Mouse (Mus musculus): ENCODE measurements around the gene Rassf7. TPM values are rescaled to one million over a fixed set of nuclear protein-coding genes. Genes with fewer than 3 reads are reported as not detected.
"Not testable (repeated sequence)": the region's sequence is repeated elsewhere in the genome, so short reads cannot be mapped to it uniquely, and the experiment has no call there.

The Rassf7 gene
- total and polyA plus RNA-seq, 3 experiments: 2.0 to 18.1 (median 6.0) TPM

GRCm38 (mm10) chr7:141222696-141223215 is 7.1 kb downstream of the Rassf7 start:
- no peak for DNase-seq

GRCm38 (mm10) chr7:141226535-141226934 is 10.9 kb downstream of the Rassf7 start:
- DNase-seq: no peak

- no peak for DNase-seq
Observed at GRCm38 (mm10) chr7:141227796-141228195, 12.1 kb downstream of the Rassf7 start.

GRCm38 (mm10) chr7:141228279-141229067 is 12.8 kb downstream of the Rassf7 start, which contains the start of gene Phrf1:
Gene Phrf1, plus strand, starts transcription at chr7:141228784.
- DNase-seq: peak; percentile 91

- DNase-seq: no peak
Observed at GRCm38 (mm10) chr7:141229702-141230101, 14.0 kb downstream of the Rassf7 start.

DNA sequence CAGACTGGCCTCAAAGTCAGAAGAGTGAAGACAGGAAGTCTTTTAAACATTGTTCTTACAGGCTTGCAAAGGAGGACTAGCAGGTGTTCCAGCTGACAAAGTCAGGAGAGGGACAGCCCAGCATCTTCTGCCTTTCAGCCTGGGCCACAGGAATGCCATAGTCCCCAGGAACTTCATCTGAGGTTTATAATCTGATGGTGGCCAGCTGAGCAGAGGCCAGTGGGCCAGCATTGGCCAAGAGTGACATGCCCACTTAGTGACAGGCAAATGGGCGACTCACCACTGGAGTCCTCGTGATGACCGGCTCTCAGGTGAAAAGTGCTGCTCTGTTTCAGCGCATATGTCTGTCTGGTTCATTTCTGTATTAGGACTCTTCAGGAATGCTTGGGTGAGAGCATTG is 14.9 kb downstream of the Rassf7 start:
- no peak for DNase-seq

GRCm38 (mm10) chr7:141231111-141231510 is 15.5 kb downstream of the Rassf7 start:
- no peak for DNase-seq

DNA sequence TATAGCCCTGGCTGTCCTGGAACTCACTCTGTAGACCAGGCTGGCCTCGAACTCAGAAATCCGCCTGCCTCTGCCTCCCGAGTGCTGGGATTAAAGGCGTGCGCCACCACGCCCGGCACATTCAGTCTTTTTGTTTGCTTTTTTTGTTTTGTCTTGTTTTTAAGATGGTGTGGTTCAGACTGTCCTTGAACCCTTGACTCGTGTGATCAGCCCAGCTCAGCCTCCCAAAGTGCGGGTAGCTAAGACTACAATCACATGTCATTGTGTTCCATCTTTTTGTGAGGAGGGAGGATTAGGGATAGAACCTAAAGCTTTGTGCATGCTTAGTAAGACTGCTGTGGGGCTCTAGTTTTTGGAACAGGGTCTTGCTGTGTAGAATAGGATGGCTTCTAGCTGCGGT is 15.9 kb downstream of the Rassf7 start:
- no peak for DNase-seq

- not testable (repeated sequence) for DNase-seq
Observed at GRCm38 (mm10) chr7:141250486-141250885, 34.8 kb downstream of the Rassf7 start.

- no peak for DNase-seq
Observed at GRCm38 (mm10) chr7:141256159-141256558, 40.5 kb downstream of the Rassf7 start.

DNA sequence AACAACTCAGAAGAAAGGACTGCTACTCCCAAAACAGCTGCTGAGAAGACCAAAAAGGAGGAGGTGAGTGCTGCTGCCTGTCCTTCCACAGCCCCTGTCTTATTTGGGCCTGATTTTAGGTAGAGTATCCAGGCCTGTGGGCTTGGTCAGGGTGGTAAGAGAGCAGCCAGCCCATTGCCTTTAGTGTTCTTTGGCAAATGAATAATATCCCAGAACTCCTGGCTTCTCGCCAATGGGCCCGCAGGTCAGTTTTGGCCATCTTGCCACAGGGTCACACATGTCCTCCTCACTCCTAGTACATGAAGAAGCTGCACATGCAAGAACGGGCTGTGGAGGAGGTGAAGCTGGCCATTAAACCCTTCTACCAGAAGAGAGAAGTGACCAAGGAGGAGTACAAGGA is 45.8 kb downstream of the Rassf7 start:
- DNase-seq: no peak

DNA sequence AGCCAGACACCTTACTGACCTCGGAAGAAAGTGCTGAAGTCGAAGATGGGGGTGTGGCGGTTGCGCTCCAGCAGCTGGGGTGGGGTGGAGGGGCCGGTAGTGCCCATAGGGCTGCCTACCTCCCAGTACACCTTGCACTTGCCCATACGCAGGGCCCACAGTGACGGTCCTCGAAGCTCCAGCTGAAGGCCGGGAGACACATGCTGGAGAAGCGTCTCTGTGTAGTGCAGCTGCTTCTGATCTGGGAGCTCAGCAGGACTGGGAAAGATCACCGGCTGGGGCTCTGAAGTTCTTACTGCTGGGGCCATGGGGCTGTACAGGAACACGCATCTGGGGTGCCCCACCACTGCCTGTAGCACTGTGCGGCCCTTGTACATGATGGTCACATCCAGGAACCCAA is 48.0 kb downstream of the Rassf7 start:
- no peak for DNase-seq

DNA sequence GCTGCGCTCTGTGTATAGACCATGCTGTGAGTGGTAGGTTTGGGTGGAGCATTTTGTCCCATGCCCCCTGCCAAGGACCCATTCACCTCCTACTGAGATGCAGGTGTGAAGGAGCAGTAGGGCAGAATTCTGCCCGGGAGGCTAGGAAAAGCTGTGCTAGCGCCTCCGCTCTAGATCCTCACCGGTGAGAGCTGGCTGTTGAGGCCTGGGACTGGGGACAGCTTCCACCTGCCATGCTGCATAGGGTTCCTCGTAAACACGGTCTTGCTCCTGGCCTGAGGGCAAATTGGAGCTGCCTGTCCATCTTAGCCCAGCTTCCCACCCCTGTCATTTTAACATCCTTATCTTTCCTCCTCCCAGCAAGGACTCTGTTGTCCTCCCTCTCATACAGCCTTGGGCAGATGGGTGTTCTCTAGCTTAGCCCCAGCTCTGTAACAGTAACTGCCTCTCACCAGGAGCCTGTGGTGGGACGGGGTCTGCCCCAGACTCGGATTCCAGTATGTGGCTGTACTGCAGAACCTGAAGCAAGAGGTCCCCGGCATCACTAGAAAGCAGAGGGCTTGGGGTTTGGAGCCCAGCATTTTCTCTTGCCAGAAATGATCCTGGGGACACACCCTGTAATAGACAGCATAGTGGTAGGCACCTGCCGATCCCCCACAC is 48.5 kb downstream of the Rassf7 start:
- DNase-seq: no peak

GRCm38 (mm10) chr7:141264761-141265410 is 49.2 kb downstream of the Rassf7 start:
- DNase-seq: peak; percentile 64

DNA sequence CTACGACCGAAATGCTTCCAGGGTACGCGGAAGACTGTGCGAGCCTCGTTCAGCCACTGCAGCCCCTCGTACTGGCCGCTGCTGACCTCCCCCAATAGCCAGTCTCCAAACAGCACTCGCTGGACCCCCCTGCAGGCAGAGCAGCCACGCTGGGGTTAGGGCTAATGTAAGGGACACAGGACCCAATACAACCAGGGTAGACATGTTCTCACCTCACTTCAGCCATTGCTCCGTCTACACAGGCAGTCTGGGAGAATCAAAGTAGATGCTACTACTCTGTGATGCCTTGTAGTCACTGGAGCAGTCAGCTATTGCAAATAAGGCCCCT is 49.7 kb downstream of the Rassf7 start:
- no peak for DNase-seq

DNA sequence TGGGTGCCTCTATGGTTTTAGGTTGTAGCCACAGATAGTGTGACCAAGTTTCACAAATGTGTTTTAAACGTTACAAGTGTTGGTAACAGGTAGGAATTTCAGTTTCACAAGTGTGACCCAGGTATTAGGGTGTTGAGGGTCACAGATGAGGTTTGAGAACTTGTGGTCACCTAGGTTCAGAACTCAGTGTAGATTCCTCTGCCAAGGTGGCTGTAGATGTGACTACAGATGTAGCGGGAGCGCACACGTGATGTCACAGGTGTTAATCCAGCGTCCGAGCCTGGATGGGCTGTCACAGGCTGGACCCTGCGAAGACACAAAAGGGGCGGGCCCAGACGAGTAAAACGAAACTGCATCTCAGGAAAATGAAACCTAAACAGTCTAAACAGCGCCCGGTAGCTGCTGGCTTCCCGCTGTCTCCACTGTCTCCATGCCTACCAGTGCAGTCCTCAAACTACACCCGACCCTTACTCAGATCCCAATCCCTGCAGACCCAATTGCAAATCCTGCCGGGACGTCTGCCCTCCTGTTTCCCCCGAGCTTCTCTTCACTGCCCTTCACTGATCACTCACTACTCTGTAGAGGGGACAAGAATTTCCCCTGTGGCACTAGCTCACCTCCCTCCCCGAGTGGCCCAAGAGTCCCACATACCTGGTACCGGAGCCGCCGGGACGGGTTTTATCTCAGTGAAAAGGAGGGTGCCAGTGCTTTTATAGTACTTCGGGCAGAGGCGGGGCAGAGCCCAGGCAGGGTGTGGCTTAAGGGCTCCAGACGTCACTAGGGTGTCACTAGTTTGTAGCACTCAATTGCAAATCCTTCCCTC is 50.3 kb downstream of the Rassf7 start, which contains the start of gene Irf7:
Gene Irf7 (minus strand): TSS at position 743 of the 823 bp plus-strand sequence.
- peak; percentile 82 for DNase-seq

Small RNA genes lying within 50 kb of the gene (microRNA-seq; reads per million reads assigned to microRNA genes)
- 210 to 212 reads per million in 2 experiments for gene Mir210

Other genes starting within 250 kb of the Rassf7 start
- gene Ifitm1, start 248.6 kb upstream of the Rassf7 start, total RNA-seq (2021): 10 to 100 TPM in 1 of 2 experiments, 1 to 10 TPM in 1; 7.6 to 14.6 TPM
- gene Ifitm1, start 248.6 kb upstream of the Rassf7 start, polyA plus RNA-seq (2012; rRNA removed): 23.9 and 29.4 TPM in 2 replicates
- gene Ifitm3, start 205.1 kb upstream of the Rassf7 start, total RNA-seq (2021): 100 to 1,000 TPM; 102 to 148 TPM
- 140 and 146 TPM in 2 replicates for gene Ifitm3, start 205.1 kb upstream of the Rassf7 start, polyA plus RNA-seq (2012; rRNA removed)
- gene Ifitm6, start 197.9 kb upstream of the Rassf7 start, total RNA-seq (2021): under 1 TPM in 1 of 2 experiments, not detected in 1; 0.93 TPM
- 0.39 and 1.2 TPM in 2 replicates for gene Ifitm6, start 197.9 kb upstream of the Rassf7 start, polyA plus RNA-seq (2012; rRNA removed)
- gene Gm17387, start 186.7 kb upstream of the Rassf7 start, total RNA-seq (2021): not detected
- gene Gm17387, start 186.7 kb upstream of the Rassf7 start, polyA plus RNA-seq (2012; rRNA removed): not detected in 2 replicates
- 1 to 10 TPM; 1.4 to 3.0 TPM for gene B4galnt4, start 154.8 kb upstream of the Rassf7 start, total RNA-seq (2021)
- gene B4galnt4, start 154.8 kb upstream of the Rassf7 start, polyA plus RNA-seq (2012; rRNA removed): 1.7 and 5.1 TPM in 2 replicates
- 1 to 10 TPM in 1 of 2 experiments, under 1 TPM in 1; 0.89 to 1.5 TPM for gene Pkp3, start 137.6 kb upstream of the Rassf7 start, total RNA-seq (2021)
- gene Pkp3, start 137.6 kb upstream of the Rassf7 start, polyA plus RNA-seq (2012; rRNA removed): 0.68 and 1.4 TPM in 2 replicates
- 1 to 10 TPM; 2.8 to 5.3 TPM for gene Sigirr, start 115.3 kb upstream of the Rassf7 start, total RNA-seq (2021)
- gene Sigirr, start 115.3 kb upstream of the Rassf7 start, polyA plus RNA-seq (2012; rRNA removed): 6.7 and 8.7 TPM in 2 replicates
- gene Ano9, start 98.1 kb upstream of the Rassf7 start, total RNA-seq (2021): under 1 TPM in 1 of 2 experiments, not detected in 1; 0.17 TPM
- gene Ano9, start 98.1 kb upstream of the Rassf7 start, polyA plus RNA-seq (2012; rRNA removed): 0.17 and 0.25 TPM in 2 replicates
- gene Ptdss2, start 93.5 kb upstream of the Rassf7 start, total RNA-seq (2021): 10 to 100 TPM; 27.7 to 37.9 TPM
- 38.2 and 41.7 TPM in 2 replicates for gene Ptdss2, start 93.5 kb upstream of the Rassf7 start, polyA plus RNA-seq (2012; rRNA removed)
- gene Rnh1, start 43.0 kb upstream of the Rassf7 start, total RNA-seq (2021): 100 to 1,000 TPM; 301 to 302 TPM
- gene Rnh1, start 43.0 kb upstream of the Rassf7 start, polyA plus RNA-seq (2012; rRNA removed): 214 and 394 TPM in 2 replicates
- 10 to 100 TPM; 65.5 to 99.1 TPM for gene Hras, start 21.9 kb upstream of the Rassf7 start, total RNA-seq (2021)
- gene Hras, start 21.9 kb upstream of the Rassf7 start, polyA plus RNA-seq (2012; rRNA removed): 41.8 and 47.1 TPM in 2 replicates
- 1 to 10 TPM; 6.3 to 8.0 TPM for gene Lrrc56, start 21.7 kb upstream of the Rassf7 start, total RNA-seq (2021)
- gene Lrrc56, start 21.7 kb upstream of the Rassf7 start, polyA plus RNA-seq (2012; rRNA removed): 8.0 and 8.7 TPM in 2 replicates
- gene Lmntd2, start 1.8 kb upstream of the Rassf7 start, total RNA-seq (2021): under 1 TPM; 0.17 TPM
- 0.81 and 1.2 TPM in 2 replicates for gene Lmntd2, start 1.8 kb upstream of the Rassf7 start, polyA plus RNA-seq (2012; rRNA removed)
- 10 to 100 TPM; 61.0 to 64.5 TPM for gene Phrf1, start 12.9 kb downstream of the Rassf7 start, total RNA-seq (2021)
- gene Phrf1, start 12.9 kb downstream of the Rassf7 start, polyA plus RNA-seq (2012; rRNA removed): 23.5 and 33.7 TPM in 2 replicates
- gene Irf7, start 50.6 kb downstream of the Rassf7 start, total RNA-seq (2021): 10 to 100 TPM in 1 of 2 experiments, 1 to 10 TPM in 1; 7.4 to 12.2 TPM
- gene Irf7, start 50.6 kb downstream of the Rassf7 start, polyA plus RNA-seq (2012; rRNA removed): 155 and 171 TPM in 2 replicates
- gene Cdhr5, start 60.9 kb downstream of the Rassf7 start, total RNA-seq (2021): 10 to 100 TPM in 1 of 2 experiments, 1 to 10 TPM in 1; 1.9 to 17.1 TPM
- 9.0 and 18.5 TPM in 2 replicates for gene Cdhr5, start 60.9 kb downstream of the Rassf7 start, polyA plus RNA-seq (2012; rRNA removed)
- not detected for gene Sct, start 63.3 kb downstream of the Rassf7 start, total RNA-seq (2021)
- gene Sct, start 63.3 kb downstream of the Rassf7 start, polyA plus RNA-seq (2012; rRNA removed): 0.93 and 1.2 TPM in 2 replicates
- gene Drd4, start 76.1 kb downstream of the Rassf7 start, total RNA-seq (2021): under 1 TPM in 1 of 2 experiments, not detected in 1; 0.31 TPM
- gene Drd4, start 76.1 kb downstream of the Rassf7 start, polyA plus RNA-seq (2012; rRNA removed): 0.62 and 12.1 TPM in 2 replicates
- gene Deaf1, start 111.8 kb downstream of the Rassf7 start, total RNA-seq (2021): 10 to 100 TPM; 27.8 to 30.5 TPM
- 18.7 and 34.4 TPM in 2 replicates for gene Deaf1, start 111.8 kb downstream of the Rassf7 start, polyA plus RNA-seq (2012; rRNA removed)
- 10 to 100 TPM; 26.9 to 34.8 TPM for gene Tmem80, start 111.9 kb downstream of the Rassf7 start, total RNA-seq (2021)
- gene Tmem80, start 111.9 kb downstream of the Rassf7 start, polyA plus RNA-seq (2012; rRNA removed): 32.7 and 33.5 TPM in 2 replicates
- gene Eps8l2, start 123.0 kb downstream of the Rassf7 start, total RNA-seq (2021): 1 to 10 TPM; 2.7 to 3.0 TPM
- gene Eps8l2, start 123.0 kb downstream of the Rassf7 start, polyA plus RNA-seq (2012; rRNA removed): 2.6 and 3.8 TPM in 2 replicates
- 100 to 1,000 TPM; 640 to 700 TPM for gene Taldo1, start 176.3 kb downstream of the Rassf7 start, total RNA-seq (2021)
- 260 and 309 TPM in 2 replicates for gene Taldo1, start 176.3 kb downstream of the Rassf7 start, polyA plus RNA-seq (2012; rRNA removed)
- 10 to 100 TPM; 29.7 to 41.1 TPM for gene Gatd1, start 198.3 kb downstream of the Rassf7 start, total RNA-seq (2021)
- 49.5 and 58.2 TPM in 2 replicates for gene Gatd1, start 198.3 kb downstream of the Rassf7 start, polyA plus RNA-seq (2012; rRNA removed)
- 1 to 10 TPM; 1.6 to 2.8 TPM for gene Cend1, start 213.6 kb downstream of the Rassf7 start, total RNA-seq (2021)
- gene Cend1, start 213.6 kb downstream of the Rassf7 start, polyA plus RNA-seq (2012; rRNA removed): 1.00 and 1.2 TPM in 2 replicates
- 100 to 1,000 TPM; 125 to 172 TPM for gene Slc25a22, start 222.0 kb downstream of the Rassf7 start, total RNA-seq (2021)
- 234 and 236 TPM in 2 replicates for gene Slc25a22, start 222.0 kb downstream of the Rassf7 start, polyA plus RNA-seq (2012; rRNA removed)
- 1 to 10 TPM; 1.4 to 1.5 TPM for gene Pidd1, start 228.2 kb downstream of the Rassf7 start, total RNA-seq (2021)
- 9.2 and 11.2 TPM in 2 replicates for gene Pidd1, start 228.2 kb downstream of the Rassf7 start, polyA plus RNA-seq (2012; rRNA removed)
- 1,000 to 10,000 TPM in 1 of 2 experiments, 100 to 1,000 TPM in 1; 577 to 1,228 TPM for gene Rplp2, start 231.5 kb downstream of the Rassf7 start, total RNA-seq (2021)
- 207 and 254 TPM in 2 replicates for gene Rplp2, start 231.5 kb downstream of the Rassf7 start, polyA plus RNA-seq (2012; rRNA removed)
- gene Pnpla2, start 239.3 kb downstream of the Rassf7 start, total RNA-seq (2021): 1,000 to 10,000 TPM in 1 of 2 experiments, 100 to 1,000 TPM in 1; 905 to 1,265 TPM
- gene Pnpla2, start 239.3 kb downstream of the Rassf7 start, polyA plus RNA-seq (2012; rRNA removed): 1,146 and 1,725 TPM in 2 replicates
- 10 to 100 TPM; 10.3 to 12.4 TPM for gene Cracr2b, start 245.2 kb downstream of the Rassf7 start, total RNA-seq (2021)
- 42.0 and 54.5 TPM in 2 replicates for gene Cracr2b, start 245.2 kb downstream of the Rassf7 start, polyA plus RNA-seq (2012; rRNA removed)

Measured in adrenal gland, adult 2 months (tissue).